ENCODE assay signal across 8 mouse cellular contexts in the genomic region with DNA sequence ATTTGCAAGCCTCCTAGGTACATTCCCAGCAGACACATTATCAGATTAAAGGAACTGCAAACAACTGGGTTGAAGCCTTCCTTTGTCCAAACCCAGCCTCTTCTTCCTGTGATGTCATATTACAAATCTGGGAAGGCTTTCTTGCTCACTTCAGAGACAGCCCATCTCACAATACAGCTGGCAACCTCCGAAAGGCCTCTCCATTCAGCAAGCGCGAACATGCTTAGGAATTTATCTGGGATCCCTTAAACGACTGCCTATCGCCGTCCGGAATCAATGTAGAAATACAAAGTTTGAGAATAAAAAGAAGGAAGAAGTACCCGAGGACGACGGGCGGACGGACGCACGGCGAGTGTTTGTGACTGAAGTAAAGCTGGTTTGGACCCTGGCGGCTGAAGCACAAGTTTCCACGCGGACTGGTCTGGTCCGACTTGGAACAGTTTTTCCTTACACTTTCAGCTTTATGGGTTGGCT. TPM values are rescaled to one million over a fixed set of nuclear protein-coding genes. Genes with fewer than 3 reads are reported as not detected.
DNase-seq lines count a peak whose midpoint lies in the region; ATAC-seq lines count a peak whose summit lies in the region.

TSS of gene Lpar6 (plus strand) at position 48 of the 474 bp plus-strand sequence.

- peaks cover 7% of the 10 kb centered on the region for H3K36me3 ChIP-seq in heart, embryonic 10.5 days
- H3K36me3 ChIP-seq in lung, embryonic 15.5 days, result 0 out of 2 replicates have a peak, but pooled peaks cover 6% of the 10 kb centered on the region
- no peaks in the 10 kb centered on the region for H3K36me3 ChIP-seq in neural tube, embryonic 15.5 days

- peak; percentile 87; the same call in 1 of the 2 replicates for ATAC-seq in lung, embryonic 15.5 days (ENCODE audit: borderline replicate concordance, extremely low read depth, low FRiP score, low TSS enrichment)
- peak; percentile 77 for ATAC-seq in neural tube, embryonic 15.5 days (ENCODE audit: low FRiP score)

- H3K4me1 ChIP-seq in heart, embryonic 10.5 days, result peaks cover 19% of the 10 kb centered on the region
- H3K4me1 ChIP-seq in lung, embryonic 15.5 days, result peaks cover 14% of the 10 kb centered on the region
- H3K4me1 ChIP-seq in neural tube, embryonic 15.5 days, result peaks cover 20% of the 10 kb centered on the region

- peak within 1 kb of the TSS; percentile 57 for H3K4me2 ChIP-seq in lung, embryonic 15.5 days
- peak within 1 kb of the TSS; percentile 52 for H3K4me2 ChIP-seq in neural tube, embryonic 15.5 days

- H3K9me3 ChIP-seq in heart, embryonic 10.5 days, result no peaks in the 10 kb centered on the region
- no peaks in the 10 kb centered on the region for H3K9me3 ChIP-seq in lung, embryonic 15.5 days
- H3K9me3 ChIP-seq in neural tube, embryonic 15.5 days (replicated peaks), result no peaks in the 10 kb centered on the region

- H3K4me3 ChIP-seq in heart, embryonic 10.5 days, result peak within 1 kb of the TSS; percentile 67
- H3K4me3 ChIP-seq in lung, embryonic 15.5 days, result peak within 1 kb of the TSS; percentile 54
- H3K4me3 ChIP-seq in neural tube, embryonic 15.5 days (replicated peaks), result peak within 1 kb of the TSS; percentile 38

- peak within 1 kb of the TSS; percentile 58 for H3K9ac ChIP-seq in lung, embryonic 15.5 days
- peak within 1 kb of the TSS; percentile 40 for H3K9ac ChIP-seq in neural tube, embryonic 15.5 days (replicated peaks)

- H3K27ac ChIP-seq in heart, embryonic 10.5 days, result peak within 1 kb of the TSS; percentile 92
- H3K27ac ChIP-seq in lung, embryonic 15.5 days, result peak within 1 kb of the TSS; percentile 93
- peak within 1 kb of the TSS; percentile 82 for H3K27ac ChIP-seq in neural tube, embryonic 15.5 days (replicated peaks)

- WGBS in heart, embryonic 10.5 days, result under 1% methylated on average over 19 of the region's 19 CpGs
- under 1% methylated on average over 19 of the region's 19 CpGs for WGBS in lung, embryonic 15.5 days
- WGBS in neural tube, embryonic 15.5 days, result under 1% methylated on average over 19 of the region's 19 CpGs

- peak; percentile 30 to 46 for DNase-seq in spleen, postnatal 36 days (ENCODE audit: low spot score in 2 of 2)
- no peak for DNase-seq in spleen, postnatal 4 days (ENCODE audit: low spot score in 2 of 2)
- DNase-seq in embryo, embryonic 11.5 days (ENCODE audit: low read depth, low spot score), result peak; percentile 67
- DNase-seq in heart, embryonic 10.5 days (ENCODE audit: low spot score), result peak; percentile 86
- DNase-seq in kidney, adult 8-10 months, result peak; percentile 72 to 73
- DNase-seq in urinary bladder, postnatal 14 days (ENCODE audit: low spot score), result peak; percentile 71

- no peaks in the 10 kb centered on the region for H3K27me3 ChIP-seq in heart, embryonic 10.5 days (ENCODE audit: insufficient read depth, poor library complexity, severe bottlenecking)
- H3K27me3 ChIP-seq in lung, embryonic 15.5 days, result no peaks in the 10 kb centered on the region
- H3K27me3 ChIP-seq in neural tube, embryonic 15.5 days (replicated peaks), result no peaks in the 10 kb centered on the region

RNA-seq across cellular contexts. Expression of gene Lpar6, which starts in this region (rescaled TPM):
- 8.2 and 11.2 TPM in 2 replicates for polyA plus RNA-seq in heart, embryonic 10.5 days (2016; fragmentation: Nextera tagmentation; extraction: Ambion mirVana)
- polyA plus RNA-seq in lung, embryonic 15.5 days (2015; fragmentation: Nextera tagmentation; extraction: Ambion mirVana), result 14.4 TPM in 2 replicates
- polyA plus RNA-seq in neural tube, embryonic 15.5 days (2015; fragmentation: Nextera tagmentation; extraction: Ambion mirVana), result 4.0 and 5.7 TPM in 2 replicates

Comparison
In these comparisons a context has a peak if more than half of its experiments do, and no peak if none do; other contexts are left out.
1. DNase-seq: peak in spleen, postnatal 36 days (2 of 2), embryo, embryonic 11.5 days (single experiment), heart, embryonic 10.5 days (single experiment), kidney, adult 8-10 months (2 of 2) and urinary bladder, postnatal 14 days (single experiment); none in spleen, postnatal 4 days (0 of 2).
2. Peak in every context shown above with its lines, with median percentiles within 50 percentile points of each other: H3K27ac ChIP-seq and H3K4me3 ChIP-seq.